Mouse (Mus musculus) ovary, postnatal 10 days (tissue): ENCODE results near the gene Anks1b.

Experiments used
- DNase-seq: peaks from one replicate; pipeline ENCODE4 v3.0.0; 2022; ENCODE audit warnings: low spot score

Anks1b gene

GRCm38 (mm10) chr10:90376605-90377004, 503.3 kb downstream of the Anks1b start:
- DNase-seq: no peak

GRCm38 (mm10) chr10:90380062-90380461, 506.8 kb downstream of the Anks1b start:
- DNase-seq: no peak

GRCm38 (mm10) chr10:90380704-90381339, 507.5 kb downstream of the Anks1b start:
- no peak for DNase-seq

- no peak for DNase-seq
Observed at GRCm38 (mm10) chr10:90400382-90400781, 527.1 kb downstream of the Anks1b start.

GRCm38 (mm10) chr10:90408484-90408883, 535.2 kb downstream of the Anks1b start:
- DNase-seq: no peak

GRCm38 (mm10) chr10:90431527-90431926, 558.2 kb downstream of the Anks1b start:
- DNase-seq: no peak

- DNase-seq: no peak
Observed at GRCm38 (mm10) chr10:90431974-90432373, 558.7 kb downstream of the Anks1b start.

- DNase-seq: no peak
Observed at GRCm38 (mm10) chr10:90432479-90432878, 559.2 kb downstream of the Anks1b start.

- DNase-seq: no peak
Observed at GRCm38 (mm10) chr10:90441036-90441435, 567.7 kb downstream of the Anks1b start.

- DNase-seq: no peak
Observed at GRCm38 (mm10) chr10:90441656-90442055, 568.3 kb downstream of the Anks1b start.

- no peak for DNase-seq
Observed at GRCm38 (mm10) chr10:90464906-90465305, 591.6 kb downstream of the Anks1b start.

- DNase-seq: no peak
Observed at GRCm38 (mm10) chr10:90465426-90465825, 592.1 kb downstream of the Anks1b start.

GRCm38 (mm10) chr10:90467546-90467945, 594.2 kb downstream of the Anks1b start:
- DNase-seq: no peak

- DNase-seq: no peak
Observed at GRCm38 (mm10) chr10:90493436-90493835, 620.1 kb downstream of the Anks1b start.

GRCm38 (mm10) chr10:90493996-90494642, 620.8 kb downstream of the Anks1b start:
- DNase-seq: no peak

GRCm38 (mm10) chr10:90494981-90495516, 621.7 kb downstream of the Anks1b start:
- DNase-seq: no peak

- no peak for DNase-seq
Observed at GRCm38 (mm10) chr10:90507561-90507960, 634.3 kb downstream of the Anks1b start.

- no peak for DNase-seq
Observed at GRCm38 (mm10) chr10:90512801-90513200, 639.5 kb downstream of the Anks1b start.

GRCm38 (mm10) chr10:90531813-90532212, 658.5 kb downstream of the Anks1b start:
- DNase-seq: no peak

GRCm38 (mm10) chr10:90535370-90535769, 662.1 kb downstream of the Anks1b start:
- no peak for DNase-seq

- no peak for DNase-seq
Observed at GRCm38 (mm10) chr10:90546635-90547034, 673.3 kb downstream of the Anks1b start.

- no peak for DNase-seq
Observed at GRCm38 (mm10) chr10:90562906-90563305, 689.6 kb downstream of the Anks1b start.
